Mouse (Mus musculus): Measurements from ENCODE around the gene Vmn2r118. TPM values are rescaled to one million over a fixed set of nuclear protein-coding genes. Genes with fewer than 3 reads are reported as not detected.

The Vmn2r118 gene
- polyA plus RNA-seq (2017; shearing (Covaris generic)) = under 1 TPM in 1 of 2 experiments, not detected in 1; 0.23 TPM

DNA sequence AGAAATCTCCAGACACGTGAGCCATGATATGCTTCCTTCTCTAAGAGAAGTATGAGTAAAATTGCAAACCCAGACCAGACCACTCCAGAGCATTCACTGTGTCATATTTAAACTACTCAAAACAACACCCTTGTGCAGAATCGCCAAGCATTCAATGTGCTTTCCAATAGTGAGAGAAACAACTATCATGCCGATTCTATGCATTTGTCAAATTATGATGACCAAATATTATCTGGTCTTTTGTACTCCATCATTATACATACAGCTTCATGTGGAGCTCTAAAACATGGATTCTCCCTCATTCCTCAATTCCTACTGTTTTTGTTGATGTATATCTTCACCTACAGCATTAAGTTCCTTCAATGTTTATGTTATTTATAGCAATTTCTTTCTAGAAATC, at the start of gene Vmn2r118:
Gene Vmn2r118 (minus strand): TSS at position 101 of the 400 bp plus-strand sequence.

Other genes with a start within 250 kb of the Vmn2r118 start
- under 1 TPM; 0.06 to 0.61 TPM for gene St6gal2, start 179.8 kb downstream of the Vmn2r118 start, polyA plus RNA-seq (2017; shearing (Covaris generic))
- gene Pot1b, start 87.4 kb upstream of the Vmn2r118 start, polyA plus RNA-seq (2017; shearing (Covaris generic)) = 10 to 100 TPM; 13.5 to 16.8 TPM
- gene Adgre4, start 124.8 kb upstream of the Vmn2r118 start, polyA plus RNA-seq (2017; shearing (Covaris generic)) = 1 to 10 TPM in 1 of 2 experiments, under 1 TPM in 1; 0.07 to 3.4 TPM